Mouse (Mus musculus): Measurements from ENCODE around the gene Mettl17. TPM values are rescaled to one million over a fixed set of nuclear protein-coding genes. Genes with fewer than 3 reads are reported as not detected.

Gene Mettl17
- polyA plus RNA-seq, 1 experiment, result 24.0 TPM

GRCm38 (mm10) chr14:51896019-51896418 lies 11.4 kb downstream of the Mettl17 start:
- Histone ChIP-seq H3K4me3 (ENCODE audit: insufficient read depth, low read depth, low read length) (no peak overlapping the region), H3K36me3 (ENCODE audit: control insufficient read depth, insufficient read depth, low read length) (no peaks in the 10 kb centered on the region; the same call in 1 of the 2 replicates), H3K27ac (ENCODE audit: insufficient read depth, low read depth, low read length) (no peak overlapping the region), H3K27me3 (replicated peaks; ENCODE audit: control insufficient read depth, insufficient read depth, low read length) (no peaks in the 10 kb centered on the region), H3K4me1 (ENCODE audit: control insufficient read depth, insufficient read depth, low read length) (no peaks in the 10 kb centered on the region)
- TF ChIP-seq CTCF (conservative IDR thresholded peaks at IDR 0.05; ENCODE audit: insufficient read depth, insufficient read length, low read depth, low read length), result no peak
- no peak for TF ChIP-seq POLR2A (IDR thresholded peaks at IDR 0.05; ENCODE audit: low read depth, low read length)
- WGBS, result 92% methylated on average over 6 of the region's 6 CpGs
- DNase-seq, result no peak

GRCm38 (mm10) chr14:51896539-51897170 lies 12.0 kb downstream of the Mettl17 start:
- DNase-seq, result no peak
- Histone ChIP-seq H3K36me3 (ENCODE audit: control insufficient read depth, insufficient read depth, low read length) (no peaks in the 10 kb centered on the region; the same call in 1 of the 2 replicates), H3K4me3 (ENCODE audit: insufficient read depth, low read depth, low read length) (no peak overlapping the region), H3K4me1 (ENCODE audit: control insufficient read depth, insufficient read depth, low read length) (no peaks in the 10 kb centered on the region), H3K27ac (ENCODE audit: insufficient read depth, low read depth, low read length) (no peak overlapping the region), H3K27me3 (replicated peaks; ENCODE audit: control insufficient read depth, insufficient read depth, low read length) (no peaks in the 10 kb centered on the region)
- WGBS, result 74% methylated on average over 8 of the region's 8 CpGs
- TF ChIP-seq CTCF (conservative IDR thresholded peaks at IDR 0.05; ENCODE audit: insufficient read depth, insufficient read length, low read depth, low read length), result no peak
- no peak for TF ChIP-seq POLR2A (IDR thresholded peaks at IDR 0.05; ENCODE audit: low read depth, low read length)

GRCm38 (mm10) chr14:51899351-51899750 lies 14.7 kb downstream of the Mettl17 start:
- TF ChIP-seq CTCF (conservative IDR thresholded peaks at IDR 0.05; ENCODE audit: insufficient read depth, insufficient read length, low read depth, low read length) (no peak), POLR2A (IDR thresholded peaks at IDR 0.05; ENCODE audit: low read depth, low read length) (no peak)
- Histone ChIP-seq H3K36me3 (ENCODE audit: control insufficient read depth, insufficient read depth, low read length) (no peaks in the 10 kb centered on the region), H3K27ac (ENCODE audit: insufficient read depth, low read depth, low read length) (no peak overlapping the region), H3K4me1 (ENCODE audit: control insufficient read depth, insufficient read depth, low read length) (no peaks in the 10 kb centered on the region), H3K27me3 (replicated peaks; ENCODE audit: control insufficient read depth, insufficient read depth, low read length) (no peaks in the 10 kb centered on the region), H3K4me3 (ENCODE audit: insufficient read depth, low read depth, low read length) (no peak overlapping the region)
- WGBS, result 98% methylated on average over 1 of the region's 1 CpGs
- no peak for DNase-seq

- TF ChIP-seq CTCF (conservative IDR thresholded peaks at IDR 0.05; ENCODE audit: insufficient read depth, insufficient read length, low read depth, low read length) (peak; percentile 95), POLR2A (IDR thresholded peaks at IDR 0.05; ENCODE audit: low read depth, low read length) (no peak)
- H3K27ac ChIP-seq (ENCODE audit: insufficient read depth, low read depth, low read length), result no peak overlapping the region
- H3K36me3 ChIP-seq (ENCODE audit: control insufficient read depth, insufficient read depth, low read length), result no peaks in the 10 kb centered on the region
- H3K4me3 ChIP-seq (ENCODE audit: insufficient read depth, low read depth, low read length), result no peak overlapping the region
- DNase-seq, result peak; percentile 75
- 58% methylated on average over 9 of the region's 9 CpGs for WGBS
- no peaks in the 10 kb centered on the region for H3K4me1 ChIP-seq (ENCODE audit: control insufficient read depth, insufficient read depth, low read length)
- no peaks in the 10 kb centered on the region for H3K27me3 ChIP-seq (replicated peaks; ENCODE audit: control insufficient read depth, insufficient read depth, low read length)
Measured at GRCm38 (mm10) chr14:51902806-51903710, 18.4 kb downstream of the Mettl17 start.

GRCm38 (mm10) chr14:51903782-51904181 lies 19.1 kb downstream of the Mettl17 start:
- TF ChIP-seq CTCF (conservative IDR thresholded peaks at IDR 0.05; ENCODE audit: insufficient read depth, insufficient read length, low read depth, low read length) (no peak), POLR2A (IDR thresholded peaks at IDR 0.05; ENCODE audit: low read depth, low read length) (no peak)
- WGBS, result 85% methylated on average over 9 of the region's 9 CpGs
- no peaks in the 10 kb centered on the region for H3K36me3 ChIP-seq (ENCODE audit: control insufficient read depth, insufficient read depth, low read length)
- no peaks in the 10 kb centered on the region for H3K27me3 ChIP-seq (replicated peaks; ENCODE audit: control insufficient read depth, insufficient read depth, low read length)
- H3K4me3 ChIP-seq (ENCODE audit: insufficient read depth, low read depth, low read length), result no peak overlapping the region
- no peaks in the 10 kb centered on the region for H3K4me1 ChIP-seq (ENCODE audit: control insufficient read depth, insufficient read depth, low read length)
- H3K27ac ChIP-seq (ENCODE audit: insufficient read depth, low read depth, low read length), result no peak overlapping the region
- no peak for DNase-seq

- Histone ChIP-seq H3K27me3 (replicated peaks; ENCODE audit: control insufficient read depth, insufficient read depth, low read length) (no peaks in the 10 kb centered on the region), H3K4me1 (ENCODE audit: control insufficient read depth, insufficient read depth, low read length) (no peaks in the 10 kb centered on the region), H3K27ac (ENCODE audit: insufficient read depth, low read depth, low read length) (no peak overlapping the region), H3K4me3 (ENCODE audit: insufficient read depth, low read depth, low read length) (no peak overlapping the region), H3K36me3 (ENCODE audit: control insufficient read depth, insufficient read depth, low read length) (no peaks in the 10 kb centered on the region)
- 58% methylated on average over 7 of the region's 7 CpGs for WGBS
- DNase-seq, result peak; percentile 12
- no peak for TF ChIP-seq POLR2A (IDR thresholded peaks at IDR 0.05; ENCODE audit: low read depth, low read length)
- TF ChIP-seq CTCF (conservative IDR thresholded peaks at IDR 0.05; ENCODE audit: insufficient read depth, insufficient read length, low read depth, low read length), result no peak
Measured at GRCm38 (mm10) chr14:51904706-51905105, 20.1 kb downstream of the Mettl17 start.

GRCm38 (mm10) chr14:51906102-51906501 lies 21.5 kb downstream of the Mettl17 start:
- no peaks in the 10 kb centered on the region for H3K27me3 ChIP-seq (replicated peaks; ENCODE audit: control insufficient read depth, insufficient read depth, low read length)
- WGBS, result 98% methylated on average over 11 of the region's 11 CpGs
- H3K36me3 ChIP-seq (ENCODE audit: control insufficient read depth, insufficient read depth, low read length), result no peaks in the 10 kb centered on the region
- no peak for TF ChIP-seq CTCF (conservative IDR thresholded peaks at IDR 0.05; ENCODE audit: insufficient read depth, insufficient read length, low read depth, low read length)
- no peak for TF ChIP-seq POLR2A (IDR thresholded peaks at IDR 0.05; ENCODE audit: low read depth, low read length)
- no peak for DNase-seq
- H3K27ac ChIP-seq (ENCODE audit: insufficient read depth, low read depth, low read length), result no peak overlapping the region
- no peak overlapping the region for H3K4me3 ChIP-seq (ENCODE audit: insufficient read depth, low read depth, low read length)
- no peaks in the 10 kb centered on the region for H3K4me1 ChIP-seq (ENCODE audit: control insufficient read depth, insufficient read depth, low read length)
